Mouse (Mus musculus) forebrain, postnatal 0 days (tissue): ENCODE data around the gene Klhl12. TPM values are rescaled to one million over a fixed set of nuclear protein-coding genes. Genes with fewer than 3 reads are reported as not detected.
"Not testable (repeated sequence)": the region's sequence is repeated elsewhere in the genome, so short reads cannot be mapped to it uniquely, and the experiment has no call there.

Source experiments
- ATAC-seq: fragments of 200-750 bp; cut with Nextera tagmentation; 2 replicates; pipeline ENCODE4 v1.8.0; 2017; ENCODE audit warnings: mild to moderate bottlenecking, moderate library complexity
- DNase-seq: peaks from one replicate; pipeline ENCODE4 v3.0.0-alpha.2; 2015
- H3K27ac ChIP-seq: fragments of 300-500 bp; sonication (generic); 2 replicates; pipeline ENCODE4 v1.5.1; 2014; ENCODE audit warnings: low read depth, mild to moderate bottlenecking, antibody characterized with exemption, low read length, moderate library complexity, mixed read lengths
- H3K27me3 ChIP-seq: fragments of 300-500 bp; sonication (generic); 2 replicates; pipeline ENCODE4 v1.6.1; 2014; ENCODE audit warnings: mild to moderate bottlenecking, low read length, mixed read lengths; ENCODE audit not compliant: insufficient read depth
- H3K36me3 ChIP-seq: fragments of 300-500 bp; sonication (generic); 2 replicates; pipeline ENCODE4 v1.6.1; 2014; ENCODE audit warnings: mild to moderate bottlenecking, moderate library complexity; ENCODE audit not compliant: insufficient read depth
- H3K4me1 ChIP-seq: fragments of 300-500 bp; sonication (generic); 2 replicates; pipeline ENCODE4 v1.6.1; 2014; ENCODE audit warnings: antibody characterized with exemption; ENCODE audit not compliant: insufficient read depth
- H3K4me2 ChIP-seq: fragments of 300-500 bp; sonication (generic); 2 replicates; pipeline ENCODE4 v1.6.1; 2014; ENCODE audit warnings: low read depth, mild to moderate bottlenecking, moderate library complexity
- H3K4me3 ChIP-seq: fragments of 300-500 bp; sonication (generic); 2 replicates; pipeline ENCODE4 v1.5.1; 2014; ENCODE audit warnings: low read depth, low read length, mixed read lengths
- H3K9ac ChIP-seq: fragments of 300-500 bp; sonication (generic); 2 replicates; pipeline ENCODE4 v1.6.1; 2014; ENCODE audit warnings: mild to moderate bottlenecking
- H3K9me3 ChIP-seq: fragments of 300-500 bp; sonication (generic); 2 replicates; pipeline ENCODE4 v1.6.1; 2016; ENCODE audit warnings: low read length
- CTCF ChIP-seq: sonication (generic); IDR thresholded peaks from 2 replicates; pipeline ENCODE4 v1.5.1; 2016; ENCODE audit warnings: antibody characterized with exemption, control low read depth, low read depth
- WGBS: fragments of 180-500 bp; shearing (Covaris S2); extraction: QIAGEN DNeasy Blood & Tissue Kit; methylation state at CpG from one replicate; pipeline ENCODE4 v1.1.7; 2014; 5-methylcytosine and 5-hydroxymethylcytosine counted together
- polyA plus RNA-seq: library from polyadenylated mRNA; unstranded; fragments of >200 nt; fragmentation: Nextera tagmentation; extraction: Ambion mirVana; gene quantifications from 2 replicates; pipeline ENCODE4 v1.2.1, GENCODE M21; 2015
- total RNA-seq: library from RNA; depleted of rRNA; stranded (reverse); fragments of >200 nt; gene quantifications from 2 replicates; pipeline ENCODE4 v1.2.3, GENCODE M21; 2014

Gene Klhl12
- total and polyA plus RNA-seq, 2 experiments from 2014 or later: 33.6 to 40.0 TPM

GRCm38 (mm10) chr1:134515891-134516290 is 60.6 kb downstream of the Klhl12 start:
- H3K27ac ChIP-seq: no peak overlapping the region
- H3K27me3 ChIP-seq: peaks cover 8% of the 10 kb centered on the region
- WGBS: 70% methylated on average over 2 of the region's 2 CpGs
- TF ChIP-seq CTCF: no peak
- peaks cover 8% of the 10 kb centered on the region for H3K4me1 ChIP-seq
- H3K9ac ChIP-seq: no peak overlapping the region
- no peaks in the 10 kb centered on the region for H3K9me3 ChIP-seq
- ATAC-seq (no peak), DNase-seq (peak; percentile 6)
- no peaks in the 10 kb centered on the region for H3K36me3 ChIP-seq
- no peak overlapping the region for H3K4me3 ChIP-seq
- no peak overlapping the region for H3K4me2 ChIP-seq

- Histone ChIP-seq H3K4me1 (peaks cover 8% of the 10 kb centered on the region), H3K9ac (no peak overlapping the region), H3K4me2 (no peak overlapping the region), H3K9me3 (no peaks in the 10 kb centered on the region), H3K4me3 (no peak overlapping the region), H3K27me3 (peaks cover 8% of the 10 kb centered on the region), H3K36me3 (no peaks in the 10 kb centered on the region), H3K27ac (no peak overlapping the region)
- ATAC-seq: peak; percentile 33; the same call in 1 of the 2 replicates
- TF ChIP-seq CTCF: no peak
- DNase-seq: peak; percentile 15
- 30% methylated on average over 4 of the region's 4 CpGs for WGBS
Observed at GRCm38 (mm10) chr1:134516491-134517198, 61.3 kb downstream of the Klhl12 start.

GRCm38 (mm10) chr1:134517841-134518240 is 62.5 kb downstream of the Klhl12 start:
- not testable (repeated sequence) for H3K27me3 ChIP-seq, H3K9me3 ChIP-seq, ATAC-seq, H3K27ac ChIP-seq, H3K36me3 ChIP-seq, H3K4me1 ChIP-seq, H3K4me3 ChIP-seq, DNase-seq, H3K9ac ChIP-seq, H3K4me2 ChIP-seq
- 96% methylated on average over 14 of the region's 14 CpGs for WGBS

GRCm38 (mm10) chr1:134518677-134519076 is 63.3 kb downstream of the Klhl12 start:
- H3K4me1 ChIP-seq: no peaks in the 10 kb centered on the region
- H3K27ac ChIP-seq: no peak overlapping the region
- WGBS: 14% methylated on average over 7 of the region's 7 CpGs
- peak; percentile 75 for TF ChIP-seq CTCF
- no peak overlapping the region for H3K9ac ChIP-seq
- ATAC-seq: peak; percentile 81
- H3K4me3 ChIP-seq: no peak overlapping the region
- H3K27me3 ChIP-seq: no peaks in the 10 kb centered on the region
- H3K36me3 ChIP-seq: no peaks in the 10 kb centered on the region
- no peak overlapping the region for H3K4me2 ChIP-seq
- peak; percentile 80 for DNase-seq
- no peaks in the 10 kb centered on the region for H3K9me3 ChIP-seq

GRCm38 (mm10) chr1:134519201-134519600 is 63.9 kb downstream of the Klhl12 start:
- not testable (repeated sequence) for H3K36me3 ChIP-seq, ATAC-seq, H3K27me3 ChIP-seq, H3K4me2 ChIP-seq, H3K9ac ChIP-seq, H3K4me3 ChIP-seq, H3K4me1 ChIP-seq, H3K27ac ChIP-seq, H3K9me3 ChIP-seq, DNase-seq
- WGBS: 91% methylated on average over 5 of the region's 5 CpGs

GRCm38 (mm10) chr1:134520001-134520721 is 64.8 kb downstream of the Klhl12 start:
- TF ChIP-seq CTCF: no peak
- Histone ChIP-seq H3K4me2 (no peak overlapping the region), H3K9me3 (no peaks in the 10 kb centered on the region), H3K36me3 (no peaks in the 10 kb centered on the region), H3K27ac (no peak overlapping the region), H3K27me3 (no peaks in the 10 kb centered on the region), H3K9ac (no peak overlapping the region), H3K4me3 (no peak overlapping the region), H3K4me1 (no peaks in the 10 kb centered on the region)
- no peak for DNase-seq
- ATAC-seq: no peak
- 88% methylated on average over 8 of the region's 8 CpGs for WGBS

GRCm38 (mm10) chr1:134521163-134521562 is 65.8 kb downstream of the Klhl12 start:
- Histone ChIP-seq H3K4me2 (no peak overlapping the region), H3K9ac (no peak overlapping the region), H3K4me3 (no peak overlapping the region), H3K4me1 (no peaks in the 10 kb centered on the region), H3K27me3 (no peaks in the 10 kb centered on the region), H3K27ac (no peak overlapping the region), H3K36me3 (no peaks in the 10 kb centered on the region), H3K9me3 (no peaks in the 10 kb centered on the region)
- WGBS: 81% methylated on average over 7 of the region's 7 CpGs
- DNase-seq (no peak), ATAC-seq (no peak)
- no peak for TF ChIP-seq CTCF
